Mouse (Mus musculus) testis, adult 2 months (tissue): ENCODE data around the gene Kat2b.

Experiments used
- CTCF ChIP-seq: fragments of 200-500 bp; IDR thresholded peaks from 2 replicates; pipeline ENCODE4 v1.5.1; 2012; ENCODE audit warnings: low read depth, mild to moderate bottlenecking, inconsistent platforms, low read length, moderate library complexity; ENCODE audit not compliant: control insufficient read depth, insufficient read depth, insufficient replicate concordance
- POLR2A ChIP-seq: fragments of 200-500 bp; IDR thresholded peaks from 2 replicates; pipeline ENCODE4 v1.6.1; 2012; ENCODE audit warnings: low read depth, mild to moderate bottlenecking, inconsistent platforms, low read length, moderate library complexity; ENCODE audit not compliant: control insufficient read depth

- TF ChIP-seq POLR2A (no peak), CTCF (no peak)
Measured at GRCm38 (mm10) chr17:53628131-53628530, 61.5 kb downstream of the Kat2b start.
